Mouse (Mus musculus): ENCODE measurements at regions not wholly inside any gene's neighbourhood (a gene's known extent, or its start where the extent isn't known, plus 50 kb on each side); places are given as distances from the start of the nearest gene placed in this dataset.

DNA sequence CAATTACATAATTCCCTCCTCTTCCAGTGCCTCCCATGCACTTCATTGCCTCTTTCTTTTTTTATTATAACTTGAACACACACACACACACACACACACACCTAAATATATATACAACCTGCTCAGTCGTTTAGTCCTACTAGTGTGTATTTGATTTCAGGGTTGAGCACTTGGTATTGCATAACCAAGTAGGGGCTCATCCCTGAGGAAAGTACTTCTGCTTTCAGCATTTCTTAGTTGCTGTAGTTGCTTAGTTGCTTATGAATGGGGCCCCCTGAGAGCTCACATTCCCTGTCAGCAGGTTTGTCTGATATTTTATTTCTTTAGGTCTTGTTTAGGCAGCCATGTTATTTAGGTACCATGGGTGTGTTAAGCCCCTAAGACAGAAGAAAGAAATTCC lies 271.3 kb upstream of the Cdyl start:
- no peak for DNase-seq

DNA sequence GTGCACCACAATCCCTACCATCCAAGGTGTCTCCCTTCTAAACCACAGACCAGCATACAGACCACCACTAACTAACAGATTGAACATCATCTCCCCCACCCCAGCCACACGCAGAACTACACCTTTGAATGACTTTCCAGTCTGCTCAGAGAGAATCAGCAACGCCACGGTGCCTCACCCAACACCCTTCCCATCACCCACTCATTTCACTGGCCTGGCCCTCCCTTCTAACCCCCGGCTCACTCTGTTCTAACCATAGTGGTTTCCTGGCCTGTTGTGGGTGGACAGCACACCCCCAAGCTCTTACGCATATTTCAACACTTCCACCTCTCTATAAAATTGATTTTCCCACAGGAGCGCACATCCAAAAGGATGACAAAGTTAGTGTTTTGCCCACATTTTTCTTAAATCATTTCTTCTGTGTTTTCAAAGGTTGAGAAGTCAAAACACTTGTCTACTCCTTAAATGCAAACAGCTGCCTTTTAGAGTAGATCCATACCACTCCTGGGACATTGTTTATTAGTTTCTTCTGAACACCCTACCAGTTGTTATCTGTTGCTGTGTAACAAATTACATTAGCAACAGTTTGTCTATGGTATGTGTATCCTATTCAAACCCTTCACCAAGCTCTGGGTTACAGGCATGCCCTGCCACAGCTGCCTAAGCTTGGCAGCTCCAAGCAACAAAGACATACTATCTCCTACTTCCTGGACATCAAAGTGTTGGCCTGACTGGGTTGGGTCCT lies 269.7 kb upstream of the Cdyl start:
- DNase-seq = no peak

DNA sequence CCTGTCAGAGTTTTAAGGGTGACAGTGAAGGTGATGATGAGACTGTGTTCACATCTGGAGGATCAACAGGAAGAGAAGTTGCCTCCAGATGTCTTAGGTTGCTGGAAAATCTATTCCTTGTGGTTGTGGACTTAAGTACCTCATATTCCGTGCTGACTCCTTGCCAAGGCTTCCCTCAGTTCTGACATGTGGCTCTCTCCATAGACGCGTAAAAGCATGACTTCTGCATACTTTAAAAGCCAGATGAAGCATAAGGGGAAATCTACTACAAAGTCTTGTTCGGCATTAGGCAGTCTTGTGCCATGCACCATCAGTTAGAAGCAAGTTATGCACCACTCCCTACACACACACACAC lies 269.1 kb upstream of the Cdyl start:
- DNase-seq = no peak

DNA sequence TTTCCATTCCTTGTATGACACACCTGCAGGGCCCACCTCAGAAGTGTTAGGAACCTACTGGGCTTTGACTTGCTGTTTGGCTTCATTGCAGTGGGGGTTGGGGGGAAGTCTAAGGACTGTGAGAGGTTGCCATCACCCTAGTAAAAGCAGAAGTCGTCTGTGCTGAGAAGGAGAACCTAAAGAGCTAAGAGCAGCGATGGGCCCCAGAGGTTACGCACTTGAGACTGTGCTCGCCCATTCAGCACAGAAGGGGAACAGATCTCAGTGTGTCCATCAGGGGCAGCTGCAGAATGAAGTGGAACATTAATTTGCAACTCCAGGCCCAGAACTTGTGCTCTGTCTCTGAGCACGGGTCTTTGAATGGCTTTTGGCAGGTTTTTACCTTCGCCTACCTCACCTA lies 267.5 kb upstream of the Cdyl start:
- DNase-seq = no peak

DNA sequence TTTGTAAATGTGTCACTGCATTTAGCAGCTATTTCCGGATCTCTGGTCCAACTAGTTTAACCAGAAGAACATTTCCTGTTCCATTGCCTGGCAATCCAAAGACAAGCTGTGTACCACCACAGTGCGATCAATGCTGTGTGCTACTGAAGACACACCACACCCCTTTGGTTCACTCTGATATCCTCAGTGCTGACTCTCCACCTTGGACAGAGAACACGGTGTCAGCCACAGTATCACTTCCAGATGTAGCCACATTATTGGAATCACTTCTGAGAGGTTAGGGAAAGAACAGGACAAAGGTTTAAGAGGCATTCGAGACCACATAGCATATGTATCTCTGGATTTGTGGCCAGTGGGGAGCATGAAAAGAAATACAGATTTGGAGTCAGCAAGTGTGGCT lies 264.4 kb upstream of the Cdyl start:
- no peak for DNase-seq

DNA sequence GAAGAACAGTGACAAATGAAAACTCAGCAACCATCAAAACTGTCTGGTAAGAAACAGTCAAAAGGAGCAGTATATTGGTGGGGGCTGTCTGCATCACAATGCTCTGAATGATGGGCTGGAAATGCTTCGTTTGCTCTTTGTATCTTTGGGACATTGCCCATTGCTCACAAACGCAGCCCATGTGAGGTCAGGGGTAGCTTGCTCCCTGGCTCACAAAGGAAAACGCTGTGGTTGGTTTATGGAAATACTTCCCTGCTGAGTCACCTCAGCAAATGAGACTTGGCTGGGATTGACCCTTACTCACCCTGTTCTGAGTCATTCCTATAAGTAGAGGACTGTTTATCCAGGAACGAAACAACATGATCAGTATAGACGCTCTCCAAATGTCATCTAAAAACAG lies 264.0 kb upstream of the Cdyl start:
- no peak for DNase-seq

GRCm38 (mm10) chr13:35397166-35397565 lies 262.5 kb upstream of the Cdyl start:
- no peak for DNase-seq

DNA sequence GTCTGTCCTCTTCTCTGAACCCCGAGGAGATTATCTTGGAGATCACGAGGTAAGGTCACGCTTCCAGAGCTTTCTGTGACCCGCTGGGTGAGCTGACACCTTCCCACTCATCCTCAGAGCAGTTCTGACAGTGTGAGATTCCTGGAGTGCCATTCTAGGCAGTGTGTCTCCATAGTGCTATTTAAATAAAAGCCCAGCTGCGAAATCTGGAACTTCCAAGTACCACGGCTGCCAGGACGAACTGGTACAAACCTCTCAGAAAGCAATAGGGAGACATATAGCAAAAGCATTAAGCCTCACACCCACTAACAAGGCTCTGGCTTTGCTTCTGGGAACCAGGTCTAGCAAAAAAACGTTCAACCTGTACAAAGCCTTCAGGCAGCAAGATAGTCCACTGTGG lies 261.4 kb upstream of the Cdyl start:
- no peak for DNase-seq

DNA sequence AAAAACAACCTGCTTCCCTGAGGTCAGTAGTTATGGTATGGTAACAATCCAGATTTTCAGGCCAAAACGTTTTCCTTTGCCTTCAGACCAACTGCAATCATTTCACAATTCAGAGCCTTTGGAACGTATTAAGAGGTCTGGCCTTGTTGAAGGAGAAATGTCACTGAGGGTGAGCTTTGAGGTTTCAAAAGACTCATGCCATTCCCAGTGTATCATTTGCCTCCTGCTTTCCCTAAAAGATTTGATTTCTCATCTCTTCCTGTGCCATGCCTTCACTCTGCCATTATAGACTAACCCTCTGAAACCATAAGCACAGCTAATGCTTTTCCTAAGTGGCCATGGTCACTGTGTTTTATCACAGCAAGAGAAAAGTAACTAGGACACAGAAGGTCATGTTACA lies 256.8 kb upstream of the Cdyl start:
- no peak for DNase-seq

- no peak for DNase-seq
Measured at GRCm38 (mm10) chr13:35404428-35404827, 255.2 kb upstream of the Cdyl start.

GRCm38 (mm10) chr13:35405384-35405783 lies 254.2 kb upstream of the Cdyl start:
- no peak for DNase-seq

DNA sequence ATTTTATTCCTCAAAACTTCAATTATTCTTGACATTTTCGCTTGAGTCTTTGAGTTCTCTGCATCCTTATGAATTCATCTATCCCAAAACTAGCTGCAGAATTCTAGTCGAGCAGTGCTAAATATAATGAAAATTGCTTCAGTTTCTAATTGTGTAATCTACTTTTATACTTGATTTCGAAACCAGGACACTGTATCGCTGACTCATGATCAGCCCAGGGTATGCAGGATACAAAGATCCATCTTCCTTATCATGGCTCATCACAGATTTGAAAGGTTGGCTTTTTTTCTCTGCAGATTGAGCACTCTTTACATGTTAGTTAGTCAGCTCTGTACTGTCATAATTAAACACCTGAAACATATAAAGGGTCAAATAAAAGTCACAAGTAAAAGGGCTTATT lies 242.1 kb upstream of the Cdyl start:
- no peak for DNase-seq

GRCm38 (mm10) chr13:35420076-35420475 lies 239.6 kb upstream of the Cdyl start:
- DNase-seq = no peak

DNA sequence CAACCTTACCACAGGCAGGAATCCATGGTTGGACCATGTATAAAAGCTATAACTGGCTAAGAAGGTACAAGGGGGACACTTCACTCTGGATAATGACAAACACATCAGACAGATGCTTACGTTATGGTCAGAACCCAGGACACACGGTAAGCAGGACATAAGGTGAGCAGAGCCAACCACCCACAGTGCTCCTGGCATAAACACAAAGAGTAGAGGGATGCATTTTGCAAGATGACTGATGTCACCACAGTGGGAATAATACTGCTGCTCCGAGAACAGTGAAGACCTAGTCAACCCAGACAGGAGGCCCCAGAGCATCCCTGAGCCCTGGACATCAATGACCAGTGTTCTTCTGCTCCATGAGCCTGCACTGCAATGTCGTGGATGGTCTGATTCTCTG lies 233.6 kb upstream of the Cdyl start:
- DNase-seq = no peak

DNA sequence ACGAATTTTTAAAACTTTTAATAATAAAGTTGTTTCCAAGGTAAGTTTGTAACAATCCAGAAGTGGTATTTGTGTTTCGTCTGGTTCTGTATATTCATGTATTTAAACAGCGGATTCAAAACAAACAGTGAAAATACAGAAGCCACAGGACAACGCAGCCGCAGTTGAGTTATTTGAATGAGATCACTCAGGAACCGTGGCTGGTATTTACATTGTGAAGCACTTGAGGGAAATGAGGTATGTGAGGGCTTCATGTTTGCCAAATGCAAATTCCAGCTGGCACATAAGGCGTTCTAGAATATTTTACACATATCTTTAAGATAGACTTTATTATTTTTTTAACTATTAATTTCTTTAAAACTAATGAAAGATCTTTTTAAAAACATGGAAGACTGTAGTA lies 224.5 kb upstream of the Cdyl start:
- DNase-seq = no peak

GRCm38 (mm10) chr13:35447661-35448060 lies 212.0 kb upstream of the Cdyl start:
- no peak for DNase-seq

GRCm38 (mm10) chr13:35452420-35452819 lies 207.2 kb upstream of the Cdyl start:
- no peak for DNase-seq

DNA sequence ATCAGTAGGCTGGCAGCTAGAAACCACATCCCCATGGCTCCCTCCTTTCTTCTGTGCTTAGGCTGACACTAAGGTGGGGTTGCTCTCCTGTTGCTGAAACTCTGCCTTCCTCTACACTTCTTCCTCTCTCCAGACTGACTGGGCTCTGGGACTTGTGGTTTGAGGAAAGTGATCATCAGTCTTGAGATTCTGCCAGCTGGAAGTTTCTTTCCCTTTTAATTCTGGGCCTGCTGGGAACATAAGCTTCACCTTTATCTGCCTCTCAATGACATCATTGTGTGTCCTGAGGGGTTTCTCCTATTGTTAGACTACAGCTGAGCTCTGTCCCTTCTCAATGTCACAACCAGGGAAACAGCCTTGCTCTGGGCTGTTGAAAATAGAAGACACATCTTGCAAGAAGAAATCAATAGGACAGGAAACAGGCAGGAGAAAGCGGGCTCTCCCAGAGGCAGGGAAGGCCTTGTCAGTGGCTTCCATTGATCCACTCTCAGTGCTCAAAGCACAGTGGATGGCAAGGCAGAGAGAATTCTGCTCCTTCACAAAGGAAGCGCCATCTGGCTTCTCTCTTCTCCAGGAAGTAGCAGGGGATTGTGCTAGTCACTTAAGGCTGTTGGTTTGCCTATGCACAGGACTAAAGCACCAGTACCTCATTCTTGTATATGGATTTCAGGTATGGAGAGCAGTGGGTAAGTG lies 206.3 kb upstream of the Cdyl start:
- DNase-seq = no peak

- DNase-seq = no peak
Measured at GRCm38 (mm10) chr13:35460051-35460450, 199.6 kb upstream of the Cdyl start.

DNA sequence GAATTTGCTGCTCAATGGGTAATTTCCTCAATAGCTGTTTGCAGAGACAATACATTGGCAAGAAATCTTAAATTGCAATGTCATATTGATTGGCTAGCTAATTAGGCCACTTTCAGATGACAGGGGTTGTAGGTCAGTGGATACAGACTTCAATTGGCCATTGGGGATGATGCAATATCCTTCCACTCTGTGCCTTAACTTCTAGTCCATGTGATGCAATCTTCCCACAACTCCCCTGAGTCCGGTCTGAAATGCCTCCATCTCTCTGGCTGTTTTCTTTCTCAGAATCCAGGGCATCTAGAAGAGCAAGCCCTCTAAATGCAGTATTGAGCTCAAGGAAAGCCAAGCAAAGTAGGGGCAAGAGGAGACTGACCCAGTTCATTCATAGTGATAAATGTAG lies 196.4 kb upstream of the Cdyl start:
- no peak for DNase-seq

DNA sequence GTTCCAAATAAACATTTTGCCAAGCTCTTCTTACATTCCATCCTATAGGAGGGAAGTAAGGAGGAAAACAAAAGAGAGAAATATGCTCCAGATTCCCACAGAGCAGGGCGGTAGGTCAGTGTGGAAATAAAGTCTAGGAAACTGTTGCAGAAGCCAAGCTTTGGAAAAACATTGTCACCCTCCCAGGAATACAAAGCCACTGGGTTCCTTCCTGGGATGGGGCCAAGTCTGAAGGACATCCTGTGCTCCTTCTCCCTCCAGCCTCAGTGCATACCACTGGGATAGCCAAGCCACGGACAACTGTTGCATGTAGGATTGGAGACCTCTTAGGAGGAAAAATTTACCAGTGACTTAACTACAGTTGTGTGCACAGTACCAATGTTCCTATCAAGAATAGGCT lies 195.8 kb upstream of the Cdyl start:
- no peak for DNase-seq

- DNase-seq = peak; percentile 62
Measured at GRCm38 (mm10) chr13:35469361-35470198, 190.1 kb upstream of the Cdyl start.

DNA sequence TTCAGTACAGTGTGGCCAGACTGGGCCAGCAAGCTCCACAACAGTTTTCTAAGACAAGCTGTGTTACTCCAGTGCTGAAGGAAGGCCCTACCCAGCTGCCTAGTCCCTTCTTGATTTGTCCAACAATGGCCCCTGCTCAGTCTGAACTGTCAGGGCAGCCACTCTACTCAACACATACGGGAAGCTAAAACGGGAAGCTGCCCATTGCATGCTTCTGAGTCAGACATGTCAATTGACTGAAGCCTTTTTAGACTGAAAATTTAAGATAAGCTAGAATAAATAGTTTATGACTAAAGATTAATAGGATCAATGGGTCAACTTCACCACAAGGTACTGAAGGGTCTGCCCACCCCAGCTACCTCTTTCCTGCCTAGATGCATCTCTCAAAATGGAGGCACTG lies 181.4 kb upstream of the Cdyl start:
- DNase-seq = no peak

DNA sequence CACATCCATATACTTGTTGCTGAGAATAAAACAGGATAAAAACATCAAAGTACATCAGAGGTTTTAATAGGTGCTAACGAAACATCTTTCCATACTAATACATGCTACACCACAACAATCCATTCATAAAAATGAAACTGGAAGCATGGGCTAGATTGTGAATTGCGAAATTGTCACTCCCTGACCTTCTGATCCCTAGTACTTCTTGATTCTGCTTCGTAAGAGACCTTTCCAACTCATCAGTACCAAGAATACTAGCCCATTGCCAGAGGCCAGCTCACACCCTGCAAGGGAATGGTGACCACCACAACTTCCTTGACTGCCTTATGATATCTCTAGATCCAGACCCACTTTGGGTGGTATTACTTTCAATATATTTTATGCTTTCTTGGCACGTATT lies 177.3 kb upstream of the Cdyl start:
- no peak for DNase-seq
